Mouse (Mus musculus) cerebellum, adult 18-20 months (tissue): Measurements from ENCODE around the gene Rab40b.

Experiments used
- DNase-seq, 2 experiments: peaks; one replicate each; pipeline ENCODE4 v3.0.0; 2021

Gene Rab40b

GRCm38 (mm10) chr11:121387750-121388553 is at the start of gene Rab40b:
Rab40b (minus strand) TSS chr11:121388251.
- DNase-seq, result peak; percentile 77 to 92

- peak in 1 of 2 experiments; percentile 11 for DNase-seq
Observed at GRCm38 (mm10) chr11:121437236-121437635, 49.2 kb upstream of the Rab40b start.

- peak; percentile 97 to 99 for DNase-seq
Observed at GRCm38 (mm10) chr11:121434156-121435155, 46.4 kb upstream of the Rab40b start, which contains the start of gene Fn3k. Fn3k (plus strand) TSS chr11:121434913.

- no peak for DNase-seq
Observed at GRCm38 (mm10) chr11:121433397-121433796, 45.3 kb upstream of the Rab40b start.

GRCm38 (mm10) chr11:121421553-121422173 is 33.6 kb upstream of the Rab40b start:
- peak in 1 of 2 experiments; percentile 44 for DNase-seq

GRCm38 (mm10) chr11:121420830-121421552 is 32.9 kb upstream of the Rab40b start, which contains the start of gene Fn3krp:
Fn3krp (plus strand) TSS chr11:121421401.
- peak; percentile 99 to 100 for DNase-seq

- DNase-seq, result no peak
Observed at GRCm38 (mm10) chr11:121420379-121420778, 32.3 kb upstream of the Rab40b start.

GRCm38 (mm10) chr11:121418932-121419331 is 30.9 kb upstream of the Rab40b start:
- DNase-seq, result no peak

- DNase-seq, result no peak
Observed at GRCm38 (mm10) chr11:121417971-121418370, 29.9 kb upstream of the Rab40b start.

GRCm38 (mm10) chr11:121415351-121415750 is 27.3 kb upstream of the Rab40b start:
- no peak for DNase-seq

GRCm38 (mm10) chr11:121414762-121415161 is 26.7 kb upstream of the Rab40b start:
- no peak for DNase-seq

- no peak for DNase-seq
Observed at GRCm38 (mm10) chr11:121407366-121408155, 19.5 kb upstream of the Rab40b start.

- DNase-seq, result no peak
Observed at GRCm38 (mm10) chr11:121392405-121392804, 4.4 kb upstream of the Rab40b start.

- no peak for DNase-seq
Observed at GRCm38 (mm10) chr11:121390793-121391192, 2.7 kb upstream of the Rab40b start.

- no peak for DNase-seq
Observed at GRCm38 (mm10) chr11:121388554-121388945, 499 bp upstream of the Rab40b start.

GRCm38 (mm10) chr11:121380294-121380693 is 7.8 kb downstream of the Rab40b start:
- no peak for DNase-seq

GRCm38 (mm10) chr11:121378644-121379043 is 9.4 kb downstream of the Rab40b start:
- DNase-seq, result no peak

GRCm38 (mm10) chr11:121373305-121373704 is 14.7 kb downstream of the Rab40b start:
- DNase-seq, result no peak

- no peak for DNase-seq
Observed at GRCm38 (mm10) chr11:121370337-121370994, 17.6 kb downstream of the Rab40b start.

- DNase-seq, result peak in 1 of 2 experiments; percentile 24
Observed at GRCm38 (mm10) chr11:121369622-121370021, 18.4 kb downstream of the Rab40b start.

GRCm38 (mm10) chr11:121368731-121369130 is 19.3 kb downstream of the Rab40b start:
- DNase-seq, result no peak
